Mouse (Mus musculus): Measurements from ENCODE around the gene Plin5.

The Plin5 gene

DNA sequence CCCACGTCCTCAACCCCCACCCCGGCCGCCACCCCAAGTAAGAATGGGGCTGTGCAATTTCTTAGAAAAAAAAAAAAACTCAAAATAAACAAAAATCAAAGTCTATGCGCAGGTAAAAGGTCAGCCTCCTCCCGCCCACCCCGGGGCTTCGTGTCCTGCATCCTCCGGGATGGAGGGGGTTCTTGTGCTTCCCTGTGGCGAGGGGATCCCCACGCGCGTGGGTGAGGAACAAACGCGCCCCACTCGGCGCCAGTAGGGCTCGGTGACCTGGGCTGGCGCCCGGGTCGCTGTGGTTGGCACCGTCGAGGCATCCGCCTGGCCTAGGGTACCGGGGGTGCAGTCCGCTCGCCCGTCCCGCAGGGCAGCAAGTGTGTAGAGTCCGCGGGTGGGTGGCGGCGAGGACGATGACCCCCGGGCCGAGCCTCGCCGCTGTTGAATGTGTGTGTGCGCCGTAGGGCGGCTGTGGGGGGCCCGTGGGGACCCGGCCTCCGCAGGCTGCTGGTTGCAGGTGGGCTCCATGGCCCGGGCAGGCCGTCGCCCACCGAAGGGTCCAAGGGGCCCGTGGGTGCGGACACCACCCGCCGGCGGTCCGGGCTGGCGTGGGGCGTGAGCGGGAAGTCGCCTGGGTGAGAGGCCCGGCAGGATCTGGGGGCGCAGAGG, 6.4 kb upstream of the Plin5 start:
- no peak for TF ChIP-seq GATA4 (IDR thresholded peaks at IDR 0.05; ENCODE audit: insufficient replicate concordance, low read length)

DNA sequence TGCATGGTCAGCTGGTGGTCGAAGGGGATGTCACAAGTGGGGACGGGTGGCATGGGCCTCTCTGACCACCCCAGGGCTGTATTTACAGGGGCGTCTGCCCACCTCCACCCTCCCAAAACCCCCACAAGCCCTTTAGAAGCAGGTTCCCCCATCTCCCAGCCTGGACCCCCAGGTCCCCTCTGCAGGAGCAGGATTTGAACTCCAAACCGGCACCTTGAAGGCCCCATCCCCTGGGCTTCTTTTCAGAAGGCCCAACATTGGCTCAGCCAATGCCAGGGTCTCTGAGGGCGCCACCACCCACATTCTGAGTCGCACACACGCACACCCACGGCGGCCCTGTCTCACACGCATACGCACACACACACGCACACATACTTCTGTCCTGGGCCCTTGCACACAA, 5.8 kb upstream of the Plin5 start:
- no peak for TF ChIP-seq GATA4 (IDR thresholded peaks at IDR 0.05; ENCODE audit: insufficient replicate concordance, low read length)

DNA sequence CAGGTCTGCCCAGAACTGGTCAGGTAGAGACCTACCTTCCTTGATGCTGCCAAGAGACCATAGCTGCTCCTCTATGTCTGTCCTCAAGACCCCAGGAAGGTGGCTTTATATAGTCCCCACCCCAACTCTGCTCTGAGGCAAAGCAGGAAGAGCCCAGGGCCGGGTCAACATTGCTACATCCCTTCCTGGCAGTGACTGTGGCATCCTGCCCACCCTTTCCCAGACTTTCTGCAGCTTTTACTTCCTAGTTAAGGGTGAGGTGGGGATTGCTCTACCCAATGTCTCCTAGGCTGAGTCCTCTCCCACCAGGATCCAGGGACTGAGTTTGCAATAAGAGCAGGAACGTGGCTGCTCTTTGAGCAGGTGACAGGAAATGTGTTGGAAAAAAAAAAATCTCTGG, 4.4 kb upstream of the Plin5 start, which contains the start of gene Lrg1:
Lrg1 (minus strand) TSS at position 176 of the 400 bp plus-strand sequence.
- no peak for TF ChIP-seq GATA4 (IDR thresholded peaks at IDR 0.05; ENCODE audit: insufficient replicate concordance, low read length)

DNA sequence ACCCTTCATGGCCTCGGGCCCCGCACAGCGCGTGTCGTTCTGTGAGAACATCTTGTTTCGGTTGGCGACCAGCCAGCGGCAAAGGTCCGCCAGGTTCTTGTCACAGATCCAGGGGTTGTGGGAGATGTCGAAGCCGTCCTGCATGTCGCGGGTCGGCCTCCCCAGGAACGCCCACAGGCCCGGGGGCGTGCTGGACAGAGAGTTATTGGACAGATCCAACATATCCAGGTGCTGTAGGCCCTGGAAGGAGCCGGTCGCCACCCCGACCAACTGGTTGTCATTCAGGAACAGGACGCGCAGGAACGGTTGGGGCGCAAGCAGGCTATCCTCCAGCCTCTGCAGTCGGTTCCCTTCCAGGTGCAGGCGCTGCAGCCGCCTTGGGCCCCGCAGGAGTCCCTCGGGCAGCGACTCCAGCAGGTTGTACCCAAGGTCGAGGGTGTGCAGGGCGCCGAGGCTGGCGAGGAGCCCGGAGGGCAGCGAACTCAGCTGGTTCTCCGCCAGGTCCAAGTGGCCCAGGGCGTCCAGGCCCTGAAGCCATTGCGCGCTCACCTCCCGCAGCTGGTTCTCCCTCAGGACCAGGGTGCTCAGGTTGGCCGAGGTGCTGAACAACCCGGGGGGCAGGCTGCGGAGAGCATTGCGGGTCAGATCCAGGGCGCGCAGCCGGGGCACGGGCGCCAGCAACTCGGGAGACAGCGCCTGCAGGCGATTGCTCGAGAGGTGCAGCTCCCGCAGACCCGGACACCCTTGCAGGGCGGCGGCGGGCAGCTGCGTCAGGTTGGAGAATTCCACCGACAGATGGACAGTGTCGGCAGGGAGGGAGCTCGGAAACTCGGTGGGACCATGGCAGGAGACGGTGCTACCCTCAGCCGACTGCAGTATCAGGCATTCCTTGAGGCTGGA, 2.8 kb upstream of the Plin5 start:
- no peak for TF ChIP-seq GATA4 (IDR thresholded peaks at IDR 0.05; ENCODE audit: insufficient replicate concordance, low read length)

DNA sequence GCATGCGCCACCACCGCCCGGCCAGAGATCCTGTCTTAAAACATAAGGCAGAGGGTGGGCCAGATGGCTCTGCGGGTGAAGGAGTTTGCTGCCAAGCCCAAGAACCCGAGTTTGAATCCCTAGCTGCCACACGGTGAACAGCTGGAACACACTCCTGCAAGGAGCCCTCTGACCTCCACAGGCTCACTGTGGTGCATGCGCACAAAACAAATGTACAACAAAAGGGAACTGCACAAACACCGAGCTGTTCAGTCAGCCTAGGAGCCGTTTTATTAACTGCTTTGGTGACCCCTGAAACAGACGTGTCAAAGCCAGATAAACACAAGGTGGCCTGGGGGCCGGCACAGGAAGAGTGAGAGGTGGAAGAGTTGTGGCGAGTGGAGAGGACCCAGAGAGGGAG, 2.0 kb upstream of the Plin5 start:
- TF ChIP-seq GATA4 (IDR thresholded peaks at IDR 0.05; ENCODE audit: insufficient replicate concordance, low read length): no peak

DNA sequence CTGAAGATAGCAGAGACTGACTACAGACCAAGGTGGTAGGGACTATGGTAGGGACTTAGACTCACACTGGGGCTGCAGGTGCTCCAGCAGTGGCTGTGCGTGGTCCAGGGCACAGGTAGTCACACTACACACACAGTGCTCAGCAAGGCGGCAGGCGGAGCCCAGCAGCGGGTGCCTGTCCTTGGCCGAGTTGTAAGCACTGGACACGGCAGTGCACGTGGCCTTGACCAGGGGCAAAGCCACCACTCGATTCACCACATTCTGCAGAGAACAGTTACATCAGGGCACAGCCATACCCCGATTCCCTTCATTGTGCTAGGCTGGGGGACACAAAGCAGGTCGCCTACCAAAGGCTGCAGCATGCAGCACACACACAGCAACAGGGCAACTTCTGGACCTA, 1.2 kb downstream of the Plin5 start:
- no peak for TF ChIP-seq GATA4 (IDR thresholded peaks at IDR 0.05; ENCODE audit: insufficient replicate concordance, low read length)

DNA sequence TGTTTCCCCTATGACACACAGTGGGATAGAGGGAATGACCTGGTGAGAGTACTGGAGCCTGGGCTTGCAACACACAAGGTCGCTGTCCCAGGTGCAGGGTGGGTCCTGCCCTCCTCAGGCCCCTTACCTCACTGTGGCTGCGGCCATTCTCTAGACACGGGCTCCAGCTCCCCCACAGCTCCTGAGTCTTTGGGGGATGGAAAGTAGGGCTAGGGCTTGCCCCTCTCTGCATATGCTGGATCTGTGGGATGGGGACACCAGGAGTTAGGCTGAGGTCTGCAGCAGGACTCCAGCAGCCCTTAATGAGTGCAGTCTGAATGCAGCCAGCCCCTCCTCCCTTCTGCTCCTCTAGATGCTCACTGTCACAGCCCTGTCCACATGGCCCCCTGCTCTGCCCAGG, 4.7 kb downstream of the Plin5 start:
- TF ChIP-seq GATA4 (IDR thresholded peaks at IDR 0.05; ENCODE audit: insufficient replicate concordance, low read length): no peak

DNA sequence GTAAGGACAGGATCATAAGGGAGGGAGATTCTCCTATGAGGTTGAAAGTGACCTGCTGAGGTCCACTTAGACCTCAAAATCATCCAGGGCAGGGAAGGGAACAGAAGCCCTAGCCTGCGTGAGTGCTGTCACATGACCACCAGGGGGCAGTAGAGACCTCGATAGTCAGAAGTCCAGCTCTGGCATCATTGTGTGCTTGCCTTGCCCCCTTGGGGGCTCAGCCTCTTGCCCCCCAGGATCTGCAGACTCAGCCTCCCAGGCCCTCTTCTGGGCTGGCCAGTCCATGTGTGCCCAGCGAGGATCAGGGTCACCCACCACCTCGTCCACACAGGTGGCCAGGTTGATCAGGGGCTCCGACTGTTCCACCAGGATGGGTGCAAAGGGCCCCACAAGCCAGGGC, 5.5 kb downstream of the Plin5 start:
- TF ChIP-seq GATA4 (IDR thresholded peaks at IDR 0.05; ENCODE audit: insufficient replicate concordance, low read length): no peak

DNA sequence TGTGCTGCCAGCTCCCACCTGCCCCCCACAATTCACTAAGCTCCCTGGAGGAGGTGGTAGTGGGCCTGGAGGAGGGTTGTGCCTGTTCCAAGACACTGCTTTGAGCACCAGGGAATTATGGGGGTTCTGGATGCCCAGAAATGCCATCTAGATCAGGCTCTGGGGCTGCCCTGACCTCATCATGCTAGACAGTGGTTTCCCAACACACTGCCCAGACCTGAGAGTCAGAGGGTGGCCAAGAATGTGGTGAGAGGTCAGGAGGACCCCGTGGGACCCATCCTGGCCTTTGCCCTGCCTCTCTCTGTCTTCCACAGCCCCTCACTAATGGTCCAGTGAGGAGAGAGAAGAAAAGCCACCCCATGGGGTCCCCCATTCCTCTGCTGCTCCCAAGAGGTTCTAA, 6.4 kb downstream of the Plin5 start:
- no peak for TF ChIP-seq GATA4 (IDR thresholded peaks at IDR 0.05; ENCODE audit: insufficient replicate concordance, low read length)

DNA sequence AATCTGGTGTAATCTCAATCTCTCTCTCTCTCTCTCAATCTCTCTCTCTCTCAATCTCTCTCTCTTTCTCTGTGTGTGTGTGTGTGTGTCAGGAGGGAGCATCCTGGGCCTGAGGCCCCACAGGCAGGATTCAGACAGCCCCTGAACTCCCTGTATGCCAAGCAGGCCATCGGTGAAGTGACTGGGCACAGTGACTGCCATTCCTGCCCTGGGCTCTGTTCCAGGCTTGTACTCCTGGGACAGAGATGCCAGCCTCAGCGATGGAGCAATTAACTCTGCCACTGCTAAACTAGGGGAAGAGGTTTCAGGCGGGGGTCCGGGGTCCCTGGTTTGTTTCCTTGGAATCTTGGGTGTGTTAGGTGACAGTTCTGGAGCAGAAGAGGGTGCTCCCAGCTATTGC, 6.8 kb downstream of the Plin5 start:
- TF ChIP-seq GATA4 (IDR thresholded peaks at IDR 0.05; ENCODE audit: insufficient replicate concordance, low read length): no peak

DNA sequence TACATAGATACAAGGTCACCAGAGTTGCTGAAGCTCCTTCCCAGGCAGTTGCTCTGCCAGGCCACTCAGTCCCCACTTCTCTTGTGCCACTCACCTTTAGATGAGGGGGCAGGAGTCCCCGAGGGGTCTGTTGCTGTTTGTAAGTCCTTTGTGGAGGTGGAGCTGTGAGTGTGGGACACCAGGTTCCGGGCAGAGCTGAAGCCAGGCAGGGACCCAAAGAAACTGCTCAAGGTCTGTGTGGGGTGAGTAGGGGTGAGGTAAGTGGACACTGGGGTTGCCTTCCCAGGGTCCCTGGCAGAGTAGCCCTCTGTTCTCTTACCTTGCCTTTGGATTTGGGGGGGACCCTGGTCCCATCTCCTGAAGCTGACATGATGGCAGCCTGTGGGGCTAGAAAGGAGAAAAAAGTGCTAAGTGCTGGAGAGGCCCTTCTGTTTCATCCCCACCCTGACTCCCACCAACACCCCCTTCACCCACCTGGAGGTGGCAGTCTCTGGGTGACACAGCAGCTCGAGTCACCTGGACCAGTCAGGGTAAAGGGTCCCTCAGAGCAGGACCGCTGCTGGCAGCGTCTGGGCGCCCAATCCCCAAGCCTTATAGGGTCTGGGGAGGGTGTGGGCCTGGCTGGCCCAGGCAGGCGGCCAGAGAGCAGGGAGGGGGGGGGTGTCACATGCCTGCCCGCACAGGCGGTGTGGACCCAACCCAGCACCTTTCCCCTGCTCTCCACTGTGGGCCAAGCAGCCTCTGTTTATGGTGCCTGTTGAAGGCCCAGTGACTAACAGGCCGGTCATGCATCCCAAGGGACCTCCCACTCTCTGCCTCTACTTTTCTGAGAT, 8.0 kb downstream of the Plin5 start, which contains the start of gene Plin4:
Plin4 (minus strand) TSS at position 585 of the 833 bp plus-strand sequence.
- TF ChIP-seq GATA4 (IDR thresholded peaks at IDR 0.05; ENCODE audit: insufficient replicate concordance, low read length): no peak

DNA sequence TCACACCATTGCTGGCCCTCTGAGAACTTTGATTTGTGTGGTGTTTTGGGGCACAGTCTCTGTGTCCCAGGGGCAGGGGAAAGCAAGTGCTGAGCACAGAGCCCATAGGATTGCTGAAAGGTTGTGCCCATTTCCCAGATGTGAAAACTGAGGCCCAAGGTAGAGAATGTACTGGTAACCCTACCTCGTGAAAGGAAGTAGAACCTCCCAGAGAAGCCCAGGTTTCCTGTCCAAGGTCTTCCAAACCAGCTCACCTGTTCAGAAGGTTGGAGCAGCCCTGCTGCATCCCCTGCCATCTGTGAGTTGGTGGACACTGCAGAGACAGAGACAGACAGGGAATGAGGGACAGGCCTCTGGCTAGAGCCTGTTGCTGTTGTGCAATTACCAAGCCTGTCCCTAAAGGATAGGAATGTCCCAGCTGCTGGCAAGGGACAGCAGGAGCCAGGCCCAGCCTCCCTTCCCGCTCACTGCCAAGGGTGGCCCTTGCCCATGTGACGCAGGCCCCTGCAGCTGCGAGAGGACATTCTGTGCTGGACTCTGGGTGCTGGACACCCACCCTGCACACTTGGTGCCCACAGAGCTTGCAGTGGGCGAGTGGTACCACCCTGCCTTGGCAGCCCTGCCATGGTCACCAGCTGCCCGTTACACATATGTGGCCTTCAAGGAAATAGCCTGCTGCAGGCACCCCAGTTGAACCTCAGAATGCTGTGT, 8.9 kb downstream of the Plin5 start:
- TF ChIP-seq GATA4 (IDR thresholded peaks at IDR 0.05; ENCODE audit: insufficient replicate concordance, low read length): no peak

DNA sequence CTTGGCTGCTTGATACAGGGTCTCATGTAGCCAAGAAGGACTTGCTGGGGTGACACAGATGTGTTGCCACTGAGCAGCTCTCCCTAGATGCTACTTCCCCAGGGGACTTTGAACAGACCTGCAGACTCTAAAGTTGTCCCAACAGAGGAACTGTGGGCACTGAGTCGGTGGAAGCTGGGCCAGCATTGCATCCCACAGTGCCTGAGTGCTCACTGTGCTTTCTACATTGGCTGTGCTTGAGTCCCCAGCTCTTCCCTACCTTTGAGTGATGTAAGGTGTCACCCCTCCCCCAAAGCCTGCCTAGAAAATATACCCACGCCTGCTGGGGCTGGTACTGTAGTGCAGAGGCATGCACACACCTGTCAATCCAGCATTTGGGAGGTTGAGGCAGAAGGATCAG, 9.7 kb downstream of the Plin5 start:
- TF ChIP-seq GATA4 (IDR thresholded peaks at IDR 0.05; ENCODE audit: insufficient replicate concordance, low read length): no peak

DNA sequence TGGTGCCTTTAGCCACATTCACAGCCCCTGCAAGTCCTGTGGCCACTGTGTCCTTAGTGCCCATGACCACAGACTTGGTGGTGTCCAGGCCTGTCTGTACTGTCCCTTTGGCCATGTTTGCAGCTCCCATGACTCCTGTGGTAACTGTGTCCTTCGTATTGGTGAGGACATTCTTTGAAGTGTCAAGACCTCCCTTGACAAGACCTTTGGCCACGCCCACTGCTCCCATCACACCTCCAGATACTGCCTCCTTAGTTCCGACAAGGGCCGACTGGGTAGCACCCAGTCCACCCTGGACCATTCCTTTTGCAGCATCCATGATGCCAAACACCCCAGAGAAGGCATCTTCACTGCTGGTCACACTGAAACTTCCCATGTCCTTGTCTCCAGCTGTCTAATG, 10.4 kb downstream of the Plin5 start:
- TF ChIP-seq GATA4 (IDR thresholded peaks at IDR 0.05; ENCODE audit: insufficient replicate concordance, low read length): no peak

Measured in liver, adult (tissue).